Mouse (Mus musculus): Measurements from ENCODE around the gene Rabep1. TPM values are rescaled to one million over a fixed set of nuclear protein-coding genes. Genes with fewer than 3 reads are reported as not detected.

Gene Rabep1
- polyA plus RNA-seq, 1 experiment from 2014 or later = 88.6 TPM

DNA sequence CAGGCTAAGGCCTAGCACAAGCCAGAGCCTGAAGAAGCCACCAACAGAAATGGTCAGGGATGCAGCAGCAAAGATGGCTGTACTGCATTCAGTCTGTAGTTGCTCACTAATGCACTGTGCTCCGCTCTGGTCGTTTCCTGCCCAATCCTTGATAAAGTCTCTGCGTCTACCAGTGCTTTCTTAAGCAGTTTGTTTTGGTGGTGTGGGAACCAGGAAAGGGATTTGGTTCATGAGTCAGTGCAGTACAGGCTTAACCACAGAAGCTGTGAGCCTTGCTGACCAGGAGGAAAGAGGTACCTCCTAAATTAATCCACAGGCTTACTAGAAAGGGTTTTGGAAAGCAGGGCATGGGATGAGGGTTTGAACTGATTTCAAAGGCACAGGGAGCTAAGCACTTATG lies 36.5 kb upstream of the Rabep1 start:
- no peak for ATAC-seq
- Histone ChIP-seq H3K4me2 (ENCODE audit: low read length) (no peak overlapping the region), H3K9ac (ENCODE audit: low read depth, low read length) (no peak overlapping the region), H3K27me3 (ENCODE audit: control insufficient read depth, insufficient read depth, low read depth, low read length) (no peaks in the 10 kb centered on the region), H3K27ac (ENCODE audit: low read length) (no peak overlapping the region), H3K36me3 (ENCODE audit: control insufficient read depth, insufficient read depth, low read length) (no peaks in the 10 kb centered on the region), H3K4me1 (ENCODE audit: control insufficient read depth, insufficient read depth, low read length) (no peaks in the 10 kb centered on the region), H3K4me3 (ENCODE audit: low read depth, low read length) (no peak overlapping the region), H3K9me3 (replicated peaks; ENCODE audit: control insufficient read depth, low read length, poor library complexity, severe bottlenecking) (no peaks in the 10 kb centered on the region)
- 65% methylated on average over 3 of the region's 3 CpGs for WGBS

GRCm38 (mm10) chr11:70809011-70809410 lies 35.6 kb upstream of the Rabep1 start:
- ATAC-seq = no peak
- H3K4me1 ChIP-seq (ENCODE audit: control insufficient read depth, insufficient read depth, low read length) = no peaks in the 10 kb centered on the region
- H3K36me3 ChIP-seq (ENCODE audit: control insufficient read depth, insufficient read depth, low read length) = no peaks in the 10 kb centered on the region
- no peak overlapping the region for H3K4me3 ChIP-seq (ENCODE audit: low read depth, low read length)
- no peak overlapping the region for H3K27ac ChIP-seq (ENCODE audit: low read length)
- no peak overlapping the region for H3K9ac ChIP-seq (ENCODE audit: low read depth, low read length)
- H3K4me2 ChIP-seq (ENCODE audit: low read length) = no peak overlapping the region
- 20% methylated on average over 1 of the region's 1 CpGs for WGBS
- no peaks in the 10 kb centered on the region for H3K27me3 ChIP-seq (ENCODE audit: control insufficient read depth, insufficient read depth, low read depth, low read length)
- no peaks in the 10 kb centered on the region for H3K9me3 ChIP-seq (replicated peaks; ENCODE audit: control insufficient read depth, low read length, poor library complexity, severe bottlenecking)

- Histone ChIP-seq H3K9ac (ENCODE audit: low read depth, low read length) (no peak overlapping the region), H3K27ac (ENCODE audit: low read length) (no peak overlapping the region), H3K4me1 (ENCODE audit: control insufficient read depth, insufficient read depth, low read length) (no peaks in the 10 kb centered on the region), H3K27me3 (ENCODE audit: control insufficient read depth, insufficient read depth, low read depth, low read length) (no peaks in the 10 kb centered on the region), H3K4me3 (ENCODE audit: low read depth, low read length) (no peak overlapping the region), H3K9me3 (replicated peaks; ENCODE audit: control insufficient read depth, low read length, poor library complexity, severe bottlenecking) (no peaks in the 10 kb centered on the region), H3K4me2 (ENCODE audit: low read length) (no peak overlapping the region), H3K36me3 (ENCODE audit: control insufficient read depth, insufficient read depth, low read length) (no peaks in the 10 kb centered on the region)
- WGBS = 79% methylated on average over 5 of the region's 5 CpGs
- ATAC-seq = no peak
These were observed 33.5 kb upstream of the Rabep1 start for GRCm38 (mm10) chr11:70811041-70811440.

DNA sequence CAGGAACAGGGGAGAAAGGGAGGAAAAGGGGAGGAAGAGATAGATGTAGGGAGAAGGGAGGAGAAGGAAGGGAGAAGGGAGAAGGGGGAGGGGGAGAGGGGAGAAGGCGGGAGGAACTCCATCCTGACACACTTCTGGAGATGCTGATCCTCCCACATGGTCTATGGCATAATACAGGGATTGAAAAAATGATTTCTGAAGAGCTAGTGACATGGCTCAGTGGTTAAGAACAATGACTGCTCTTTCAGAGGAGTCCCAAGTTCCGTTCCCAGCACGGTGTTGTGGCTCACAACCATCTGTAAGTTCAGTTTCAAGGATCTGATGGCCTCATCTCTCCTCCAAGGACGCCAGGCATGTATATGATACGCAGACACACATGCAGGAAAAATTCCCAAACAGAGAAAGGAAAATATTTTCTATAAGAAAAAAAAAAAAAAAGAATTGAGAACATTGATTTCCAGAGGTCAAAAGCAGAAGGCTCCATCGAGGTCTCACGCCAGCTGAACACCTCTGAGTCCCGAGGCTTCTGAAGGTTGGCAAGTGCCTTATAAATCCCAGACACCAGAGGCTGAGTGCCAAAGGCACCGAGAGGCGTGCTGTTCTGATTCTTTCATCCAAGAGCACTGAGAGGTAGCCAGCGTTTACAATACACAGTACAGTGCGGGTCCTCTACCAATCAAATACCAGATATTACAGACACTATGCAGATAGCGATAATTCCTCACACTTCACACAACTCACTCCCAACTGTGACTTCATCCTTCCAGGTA lies 32.9 kb upstream of the Rabep1 start:
- no peaks in the 10 kb centered on the region for H3K36me3 ChIP-seq (ENCODE audit: control insufficient read depth, insufficient read depth, low read length)
- H3K9ac ChIP-seq (ENCODE audit: low read depth, low read length) = no peak overlapping the region
- 68% methylated on average over 13 of the region's 13 CpGs for WGBS
- H3K4me1 ChIP-seq (ENCODE audit: control insufficient read depth, insufficient read depth, low read length) = no peaks in the 10 kb centered on the region
- no peaks in the 10 kb centered on the region for H3K27me3 ChIP-seq (ENCODE audit: control insufficient read depth, insufficient read depth, low read depth, low read length)
- H3K27ac ChIP-seq (ENCODE audit: low read length) = no peak overlapping the region
- no peak overlapping the region for H3K4me2 ChIP-seq (ENCODE audit: low read length)
- no peak for ATAC-seq
- no peak overlapping the region for H3K4me3 ChIP-seq (ENCODE audit: low read depth, low read length)
- no peaks in the 10 kb centered on the region for H3K9me3 ChIP-seq (replicated peaks; ENCODE audit: control insufficient read depth, low read length, poor library complexity, severe bottlenecking)

DNA sequence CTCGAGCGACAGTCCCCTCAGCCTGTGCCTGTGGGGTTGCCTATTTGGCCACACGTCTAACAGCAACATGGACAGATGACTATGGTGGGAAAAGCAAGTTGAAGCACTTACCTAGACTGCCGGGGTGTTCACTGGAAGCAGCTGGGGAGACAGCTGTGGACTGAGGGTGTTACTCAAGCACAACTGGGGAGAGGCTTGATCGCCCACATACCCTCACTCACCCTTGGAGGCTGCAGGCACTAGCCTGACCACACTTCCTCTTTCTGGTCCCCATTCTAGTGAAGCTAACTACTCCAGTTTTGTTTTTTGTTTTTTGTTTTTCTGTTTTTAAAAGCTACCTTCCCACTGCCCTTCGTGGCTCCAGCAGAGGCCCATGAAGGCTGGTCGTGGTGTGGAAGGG lies 32.2 kb upstream of the Rabep1 start, which contains the start of gene Scimp:
Scimp (minus strand) TSS at position 222 of the 400 bp plus-strand sequence.
- no peaks in the 10 kb centered on the region for H3K27me3 ChIP-seq (ENCODE audit: control insufficient read depth, insufficient read depth, low read depth, low read length)
- no peaks in the 10 kb centered on the region for H3K4me1 ChIP-seq (ENCODE audit: control insufficient read depth, insufficient read depth, low read length)
- WGBS = 86% methylated on average over 7 of the region's 7 CpGs
- H3K9ac ChIP-seq (ENCODE audit: low read depth, low read length) = no peak within 1 kb of the TSS
- no peaks in the 10 kb centered on the region for H3K36me3 ChIP-seq (ENCODE audit: control insufficient read depth, insufficient read depth, low read length)
- no peak for ATAC-seq
- H3K9me3 ChIP-seq (replicated peaks; ENCODE audit: control insufficient read depth, low read length, poor library complexity, severe bottlenecking) = no peaks in the 10 kb centered on the region
- no peak within 1 kb of the TSS for H3K4me3 ChIP-seq (ENCODE audit: low read depth, low read length)
- no peak within 1 kb of the TSS for H3K27ac ChIP-seq (ENCODE audit: low read length)
- no peak within 1 kb of the TSS for H3K4me2 ChIP-seq (ENCODE audit: low read length)

- no peak overlapping the region for H3K4me3 ChIP-seq (ENCODE audit: low read depth, low read length)
- no peaks in the 10 kb centered on the region for H3K27me3 ChIP-seq (ENCODE audit: control insufficient read depth, insufficient read depth, low read depth, low read length)
- WGBS = 83% methylated on average over 8 of the region's 8 CpGs
- no peak for ATAC-seq
- H3K9ac ChIP-seq (ENCODE audit: low read depth, low read length) = no peak overlapping the region
- no peaks in the 10 kb centered on the region for H3K9me3 ChIP-seq (replicated peaks; ENCODE audit: control insufficient read depth, low read length, poor library complexity, severe bottlenecking)
- no peaks in the 10 kb centered on the region for H3K36me3 ChIP-seq (ENCODE audit: control insufficient read depth, insufficient read depth, low read length)
- H3K27ac ChIP-seq (ENCODE audit: low read length) = no peak overlapping the region
- H3K4me2 ChIP-seq (ENCODE audit: low read length) = no peak overlapping the region
- no peaks in the 10 kb centered on the region for H3K4me1 ChIP-seq (ENCODE audit: control insufficient read depth, insufficient read depth, low read length)
These were observed 29.5 kb upstream of the Rabep1 start for GRCm38 (mm10) chr11:70815071-70815470.

DNA sequence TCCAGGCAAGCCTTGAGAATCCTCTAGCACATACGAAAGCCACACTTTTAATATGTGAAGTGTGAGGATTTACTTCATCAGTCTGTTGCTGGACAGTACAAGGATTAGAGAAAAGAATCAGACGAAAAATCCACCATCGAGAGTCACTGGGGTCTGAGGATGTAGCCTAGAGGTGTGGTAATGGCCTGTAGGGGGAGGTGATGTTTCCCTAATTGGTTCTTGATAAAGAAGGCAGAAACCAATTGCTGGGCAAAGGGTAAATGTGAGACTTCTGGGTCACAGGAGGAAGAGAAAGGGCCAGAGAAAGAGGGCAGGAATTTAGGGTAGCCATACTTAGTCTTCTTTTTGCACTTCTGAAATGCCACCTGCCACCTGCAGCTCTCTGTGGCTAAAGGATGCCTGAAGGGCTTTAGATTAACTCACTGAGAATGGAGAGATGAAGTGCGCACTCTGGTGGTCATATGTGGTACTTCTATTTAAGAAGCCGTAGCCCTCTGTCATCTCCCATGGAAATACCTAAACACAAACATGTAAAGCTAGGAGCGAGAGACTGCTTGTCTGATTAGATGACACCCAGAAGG lies 29.0 kb upstream of the Rabep1 start:
- Histone ChIP-seq H3K9me3 (replicated peaks; ENCODE audit: control insufficient read depth, low read length, poor library complexity, severe bottlenecking) (no peaks in the 10 kb centered on the region), H3K9ac (ENCODE audit: low read depth, low read length) (no peak overlapping the region), H3K4me2 (ENCODE audit: low read length) (no peak overlapping the region), H3K27me3 (ENCODE audit: control insufficient read depth, insufficient read depth, low read depth, low read length) (no peaks in the 10 kb centered on the region), H3K27ac (ENCODE audit: low read length) (no peak overlapping the region), H3K4me3 (ENCODE audit: low read depth, low read length) (no peak overlapping the region), H3K36me3 (ENCODE audit: control insufficient read depth, insufficient read depth, low read length) (no peaks in the 10 kb centered on the region), H3K4me1 (ENCODE audit: control insufficient read depth, insufficient read depth, low read length) (no peaks in the 10 kb centered on the region)
- WGBS = 29% methylated on average over 6 of the region's 6 CpGs
- no peak for ATAC-seq

DNA sequence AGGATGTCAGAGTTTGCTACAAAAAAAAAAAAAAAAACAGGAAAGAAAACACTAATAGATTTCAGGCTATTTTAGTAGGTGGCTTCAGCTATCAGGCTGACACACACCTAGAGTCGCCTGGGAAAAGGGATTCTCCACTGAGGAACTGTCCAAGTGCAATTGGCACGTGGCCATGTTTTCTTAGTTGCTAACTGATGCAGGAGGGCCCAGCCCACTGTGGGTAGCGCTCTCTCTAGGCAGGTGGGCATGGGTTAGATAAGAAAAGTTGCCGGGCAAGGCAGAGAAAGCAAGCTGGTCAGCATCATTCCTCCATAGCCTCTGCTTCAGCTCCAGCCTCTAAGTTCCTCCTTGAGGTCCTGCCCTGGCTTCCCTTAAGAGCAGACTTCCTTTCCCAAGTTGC lies 27.8 kb upstream of the Rabep1 start:
- ATAC-seq = no peak
- Histone ChIP-seq H3K9ac (ENCODE audit: low read depth, low read length) (no peak overlapping the region), H3K36me3 (ENCODE audit: control insufficient read depth, insufficient read depth, low read length) (no peaks in the 10 kb centered on the region), H3K4me2 (ENCODE audit: low read length) (no peak overlapping the region), H3K4me1 (ENCODE audit: control insufficient read depth, insufficient read depth, low read length) (no peaks in the 10 kb centered on the region), H3K27me3 (ENCODE audit: control insufficient read depth, insufficient read depth, low read depth, low read length) (no peaks in the 10 kb centered on the region), H3K4me3 (ENCODE audit: low read depth, low read length) (no peak overlapping the region), H3K9me3 (replicated peaks; ENCODE audit: control insufficient read depth, low read length, poor library complexity, severe bottlenecking) (no peaks in the 10 kb centered on the region), H3K27ac (ENCODE audit: low read length) (no peak overlapping the region)
- 77% methylated on average over 4 of the region's 4 CpGs for WGBS

GRCm38 (mm10) chr11:70820120-70820519 lies 24.5 kb upstream of the Rabep1 start:
- Histone ChIP-seq H3K4me3 (ENCODE audit: low read depth, low read length) (no peak overlapping the region), H3K27me3 (ENCODE audit: control insufficient read depth, insufficient read depth, low read depth, low read length) (no peaks in the 10 kb centered on the region), H3K9me3 (replicated peaks; ENCODE audit: control insufficient read depth, low read length, poor library complexity, severe bottlenecking) (no peaks in the 10 kb centered on the region), H3K27ac (ENCODE audit: low read length) (no peak overlapping the region), H3K9ac (ENCODE audit: low read depth, low read length) (no peak overlapping the region), H3K36me3 (ENCODE audit: control insufficient read depth, insufficient read depth, low read length) (no peaks in the 10 kb centered on the region), H3K4me2 (ENCODE audit: low read length) (no peak overlapping the region), H3K4me1 (ENCODE audit: control insufficient read depth, insufficient read depth, low read length) (no peaks in the 10 kb centered on the region; the same call in 1 of the 2 replicates)
- WGBS = 79% methylated on average over 8 of the region's 8 CpGs
- no peak for ATAC-seq
